7 mouse cellular contexts compared by ENCODE assay signal in genomic region chr3:67463001-67463400, GRCm38 (mm10). TPM values are rescaled to one million over a fixed set of nuclear protein-coding genes. Genes with fewer than 3 reads are reported as not detected.
DNase-seq lines count a peak whose midpoint lies in the region; ATAC-seq and TF ChIP-seq lines count a peak whose summit lies in the region.

No protein-coding gene starts in this region.

- H3K36me3 ChIP-seq in lung, embryonic 15.5 days: peaks cover 32% of the 10 kb centered on the region
- H3K36me3 ChIP-seq in hindbrain, postnatal 0 days (ENCODE audit: insufficient read depth, low read length): peaks cover 14% of the 10 kb centered on the region
- H3K36me3 ChIP-seq in midbrain, embryonic 15.5 days (replicated peaks): peaks cover 4% of the 10 kb centered on the region; the same call in 1 of the 2 replicates

- H3K9ac ChIP-seq in lung, embryonic 15.5 days: peak overlapping the region; percentile 49
- peak overlapping the region; percentile 67 for H3K9ac ChIP-seq in hindbrain, postnatal 0 days (replicated peaks; ENCODE audit: low read length)
- peak overlapping the region; percentile 79 for H3K9ac ChIP-seq in midbrain, embryonic 15.5 days

- no peak for TF ChIP-seq CTCF in hindbrain, postnatal 0 days (IDR thresholded peaks at IDR 0.05; ENCODE audit: low read depth)

- H3K4me1 ChIP-seq in lung, embryonic 15.5 days: peaks cover 11% of the 10 kb centered on the region
- no peaks in the 10 kb centered on the region; the same call in 1 of the 2 replicates for H3K4me1 ChIP-seq in hindbrain, postnatal 0 days (ENCODE audit: insufficient read depth, low read length)
- peaks cover 20% of the 10 kb centered on the region for H3K4me1 ChIP-seq in midbrain, embryonic 15.5 days

- 0 out of 2 replicates have a peak, but pooled peaks have one; percentile 33 for ATAC-seq in lung, embryonic 15.5 days (ENCODE audit: borderline replicate concordance, extremely low read depth, low FRiP score, low TSS enrichment)
- ATAC-seq in hindbrain, postnatal 0 days: peak; percentile 30; the same call in 1 of the 2 replicates
- no peak for ATAC-seq in midbrain, embryonic 15.5 days (replicated peaks)

- WGBS in lung, embryonic 15.5 days: 0% methylated on average over 12 of the region's 12 CpGs
- WGBS in hindbrain, postnatal 0 days: 6% methylated on average over 12 of the region's 12 CpGs
- 3% methylated on average over 12 of the region's 12 CpGs for WGBS in midbrain, embryonic 15.5 days

- peak overlapping the region; percentile 87 for H3K27ac ChIP-seq in lung, embryonic 15.5 days
- H3K27ac ChIP-seq in hindbrain, postnatal 0 days: peak overlapping the region; percentile 81
- peak overlapping the region; percentile 79 for H3K27ac ChIP-seq in midbrain, embryonic 15.5 days

- DNase-seq in lung, postnatal 36 days: no peak
- peak; percentile 46 for DNase-seq in embryo, embryonic 10.5 days (ENCODE audit: low spot score)
- DNase-seq in hindbrain, postnatal 0 days (ENCODE audit: low spot score): no peak
- DNase-seq in yolk sac, embryonic 10.5 days (ENCODE audit: low spot score): no peak
- DNase-seq in cerebellum, adult 9-10 months: no peak

- H3K4me3 ChIP-seq in lung, embryonic 15.5 days: peak overlapping the region; percentile 62
- H3K4me3 ChIP-seq in hindbrain, postnatal 0 days (ENCODE audit: low read length): peak overlapping the region; percentile 69
- peak overlapping the region; percentile 68 for H3K4me3 ChIP-seq in midbrain, embryonic 15.5 days

- H3K27me3 ChIP-seq in lung, embryonic 15.5 days: no peaks in the 10 kb centered on the region
- no peaks in the 10 kb centered on the region for H3K27me3 ChIP-seq in hindbrain, postnatal 0 days (ENCODE audit: insufficient read depth, low read length)
- H3K27me3 ChIP-seq in midbrain, embryonic 15.5 days (replicated peaks): no peaks in the 10 kb centered on the region

- H3K4me2 ChIP-seq in lung, embryonic 15.5 days: peak overlapping the region; percentile 61
- H3K4me2 ChIP-seq in hindbrain, postnatal 0 days (ENCODE audit: low read depth, low read length): peak overlapping the region; percentile 82
- peak overlapping the region; percentile 90 for H3K4me2 ChIP-seq in midbrain, embryonic 15.5 days

- no peaks in the 10 kb centered on the region for H3K9me3 ChIP-seq in lung, embryonic 15.5 days
- no peaks in the 10 kb centered on the region for H3K9me3 ChIP-seq in hindbrain, postnatal 0 days (ENCODE audit: low read length)
- H3K9me3 ChIP-seq in midbrain, embryonic 15.5 days: no peaks in the 10 kb centered on the region

RNA-seq across cellular contexts. Expression of gene Lxn, which starts 0.7 kb away (rescaled TPM):
- polyA plus RNA-seq in lung, embryonic 15.5 days (2015; fragmentation: Nextera tagmentation; extraction: Ambion mirVana): 181 and 189 TPM in 2 replicates
- 71.7 and 78.3 TPM in 2 replicates for total RNA-seq in hindbrain, postnatal 0 days (2014; rRNA removed)
- polyA plus RNA-seq in hindbrain, postnatal 0 days (2015; fragmentation: Nextera tagmentation; extraction: Ambion mirVana): 201 and 213 TPM in 2 replicates
- polyA plus RNA-seq in midbrain, embryonic 15.5 days (2015; fragmentation: Nextera tagmentation; extraction: Ambion mirVana): 162 and 199 TPM in 2 replicates

RNA-seq across cellular contexts. Expression of gene Gfm1, which starts 33.1 kb away (rescaled TPM):
- polyA plus RNA-seq in lung, embryonic 15.5 days (2015; fragmentation: Nextera tagmentation; extraction: Ambion mirVana): 42.8 and 49.0 TPM in 2 replicates
- total RNA-seq in hindbrain, postnatal 0 days (2014; rRNA removed): 27.8 and 30.5 TPM in 2 replicates
- 25.1 and 26.7 TPM in 2 replicates for polyA plus RNA-seq in hindbrain, postnatal 0 days (2015; fragmentation: Nextera tagmentation; extraction: Ambion mirVana)
- polyA plus RNA-seq in midbrain, embryonic 15.5 days (2015; fragmentation: Nextera tagmentation; extraction: Ambion mirVana): 30.8 and 31.0 TPM in 2 replicates

RNA-seq across cellular contexts. Expression of gene Rarres1, which starts 52.3 kb away (rescaled TPM):
- 4.9 and 6.8 TPM in 2 replicates for polyA plus RNA-seq in lung, embryonic 15.5 days (2015; fragmentation: Nextera tagmentation; extraction: Ambion mirVana)
- 0.40 and 0.58 TPM in 2 replicates for total RNA-seq in hindbrain, postnatal 0 days (2014; rRNA removed)
- polyA plus RNA-seq in hindbrain, postnatal 0 days (2015; fragmentation: Nextera tagmentation; extraction: Ambion mirVana): 2.7 and 3.4 TPM in 2 replicates
- polyA plus RNA-seq in midbrain, embryonic 15.5 days (2015; fragmentation: Nextera tagmentation; extraction: Ambion mirVana): 2.6 and 5.1 TPM in 2 replicates
